Mouse (Mus musculus): ENCODE results near the gene Triobp. TPM values are rescaled to one million over a fixed set of nuclear protein-coding genes. Genes with fewer than 3 reads are reported as not detected.

The Triobp gene
- polyA plus RNA-seq, 1 experiment from 2014 or later = 31.6 TPM

DNA sequence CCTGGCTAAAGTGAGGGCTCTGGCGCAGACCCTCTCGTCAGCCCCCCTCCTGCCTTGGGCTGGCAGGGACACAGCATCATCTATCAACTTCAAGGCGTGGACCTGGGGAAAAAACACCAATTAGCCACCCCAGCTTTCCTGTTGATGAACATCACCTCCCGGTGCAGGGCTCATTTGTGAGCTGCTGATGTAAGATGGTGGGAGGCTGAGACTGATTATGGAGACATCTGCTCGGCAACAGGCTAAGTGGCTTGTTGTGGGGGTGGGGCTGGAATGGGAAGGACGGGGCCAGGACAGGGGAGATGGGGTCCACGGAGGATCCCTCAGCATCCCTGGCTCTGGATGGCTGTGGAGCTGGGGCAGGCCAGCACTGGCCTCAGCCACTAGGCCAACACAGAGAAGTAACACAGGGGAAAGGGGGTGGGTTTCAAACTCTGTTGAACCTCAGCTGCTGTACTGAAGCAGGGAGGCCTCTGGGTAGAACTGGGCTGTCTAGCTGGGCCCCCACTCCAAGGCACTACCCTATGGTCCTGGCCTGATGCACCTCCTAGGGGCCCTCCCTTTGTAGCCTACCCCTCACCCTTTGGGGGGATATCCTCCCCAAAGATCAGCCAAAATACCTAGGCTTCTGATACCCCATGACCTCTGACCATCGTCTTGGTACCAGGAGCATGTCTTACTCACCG is 102.8 kb downstream of the Triobp start:
- Histone ChIP-seq H3K27me3 (0 out of 2 replicates have a peak, but pooled peaks cover 14% of the 10 kb centered on the region), H3K9me3 (no peaks in the 10 kb centered on the region), H3K27ac (0 out of 2 replicates have a peak overlapping the region, but pooled peaks have one; percentile 18), H3K4me3 (no peak overlapping the region), H3K9ac (no peak overlapping the region), H3K4me2 (no peak overlapping the region), H3K36me3 (peaks cover 35% of the 10 kb centered on the region), H3K4me1 (replicated peaks) (peaks cover 10% of the 10 kb centered on the region)
- peak; percentile 43; the same call in 1 of the 2 replicates for ATAC-seq (ENCODE audit: low FRiP score)
- 52% methylated on average over 9 of the region's 9 CpGs for WGBS

DNA sequence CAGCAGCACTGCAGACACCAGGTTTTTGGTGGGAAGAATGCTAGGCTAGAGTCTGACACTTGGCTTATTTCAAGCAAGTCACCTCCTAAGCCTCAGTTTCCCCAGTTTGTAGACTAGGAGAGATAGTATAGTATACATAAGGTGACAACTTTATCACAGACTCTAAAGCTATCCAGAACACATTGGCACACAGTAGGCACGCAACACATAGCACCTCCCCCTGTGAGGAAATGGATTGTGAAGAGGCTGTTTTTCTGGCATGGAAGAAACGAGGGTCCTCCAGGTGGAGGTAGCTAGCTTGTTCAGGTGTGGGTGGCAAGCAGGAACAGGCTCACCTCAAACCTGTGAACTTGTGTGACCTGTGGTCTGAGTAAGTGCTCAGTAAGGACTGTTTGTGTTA is 103.4 kb downstream of the Triobp start:
- no peak overlapping the region for H3K4me3 ChIP-seq
- no peaks in the 10 kb centered on the region for H3K9me3 ChIP-seq
- no peak overlapping the region for H3K4me2 ChIP-seq
- no peak overlapping the region for H3K9ac ChIP-seq
- H3K36me3 ChIP-seq = peaks cover 41% of the 10 kb centered on the region
- ATAC-seq (ENCODE audit: low FRiP score) = no peak
- WGBS = 83% methylated on average over 2 of the region's 2 CpGs
- peaks cover 10% of the 10 kb centered on the region for H3K4me1 ChIP-seq (replicated peaks)
- H3K27me3 ChIP-seq = 0 out of 2 replicates have a peak, but pooled peaks cover 8% of the 10 kb centered on the region
- no peak overlapping the region for H3K27ac ChIP-seq

DNA sequence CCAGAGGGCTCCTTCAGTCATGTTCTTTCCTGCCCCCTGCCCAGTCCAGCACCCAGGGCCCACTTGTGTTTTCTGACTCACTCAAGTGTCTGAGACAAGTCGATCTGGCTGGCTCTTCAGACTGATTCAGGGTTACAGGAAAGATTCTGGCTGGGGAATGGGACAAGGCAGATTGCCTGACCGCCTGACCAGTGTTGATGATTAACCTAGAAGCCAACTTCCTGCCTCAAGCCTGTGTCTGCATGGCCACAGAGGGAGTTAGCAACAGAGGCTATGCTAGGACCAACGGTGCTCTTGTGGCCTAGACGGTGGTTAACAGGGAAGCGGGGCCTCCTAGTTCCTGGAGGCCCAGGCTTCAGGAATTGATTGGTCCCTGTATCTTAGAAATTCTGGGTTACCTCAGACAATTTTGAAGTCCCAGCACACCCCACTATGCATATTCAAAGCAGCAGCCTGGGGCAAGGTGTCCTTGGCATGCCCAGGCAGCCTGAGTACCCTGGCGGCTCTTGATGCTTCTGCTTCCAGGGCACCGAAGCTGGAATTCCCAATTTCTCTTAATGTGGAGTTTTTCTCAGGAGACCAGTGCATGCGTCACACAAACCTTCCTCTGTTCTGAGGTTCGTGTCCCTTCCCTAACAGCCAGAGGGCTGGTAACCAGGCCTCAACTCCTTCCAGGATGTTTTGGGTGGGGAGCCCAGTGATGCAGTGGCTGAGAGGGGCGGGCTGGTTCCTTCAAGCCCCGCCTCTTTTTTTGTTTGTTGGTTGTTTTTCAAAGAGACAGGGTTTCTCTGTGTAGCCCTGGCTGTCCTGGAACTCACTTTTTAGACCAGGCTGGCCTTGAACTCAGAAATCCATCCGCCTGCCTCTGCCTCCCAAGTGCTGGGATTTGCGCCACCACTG is 104.2 kb downstream of the Triobp start:
- Histone ChIP-seq H3K4me2 (no peak overlapping the region), H3K27me3 (0 out of 2 replicates have a peak, but pooled peaks cover 8% of the 10 kb centered on the region), H3K4me1 (replicated peaks) (peaks cover 10% of the 10 kb centered on the region), H3K36me3 (peaks cover 49% of the 10 kb centered on the region), H3K9ac (no peak overlapping the region), H3K4me3 (no peak overlapping the region), H3K27ac (no peak overlapping the region), H3K9me3 (no peaks in the 10 kb centered on the region)
- ATAC-seq (ENCODE audit: low FRiP score) = no peak
- WGBS = 69% methylated on average over 13 of the region's 13 CpGs

DNA sequence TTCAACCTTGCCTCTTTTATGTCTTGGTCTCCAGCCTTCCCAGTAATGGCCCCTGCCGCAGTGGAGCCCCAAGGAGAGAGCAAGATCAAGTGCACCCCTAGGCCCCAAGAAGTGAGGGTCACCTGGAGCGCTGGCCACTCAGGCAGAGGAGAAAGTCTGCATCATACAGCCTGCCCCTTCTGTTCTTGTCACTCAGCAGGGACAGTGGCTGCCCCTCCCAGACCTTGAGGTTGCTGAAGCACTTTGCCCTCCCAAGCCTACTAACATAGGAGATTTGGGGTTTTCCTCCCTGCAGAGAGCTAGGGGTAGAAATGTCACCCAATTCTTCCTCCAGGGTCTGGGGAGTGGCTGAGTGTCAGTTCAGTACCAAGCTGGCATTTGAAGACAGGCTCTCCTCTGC is 104.8 kb downstream of the Triobp start:
- WGBS = 92% methylated on average over 2 of the region's 2 CpGs
- H3K9me3 ChIP-seq = no peaks in the 10 kb centered on the region
- H3K4me2 ChIP-seq = no peak overlapping the region
- peaks cover 10% of the 10 kb centered on the region for H3K4me1 ChIP-seq (replicated peaks)
- no peak overlapping the region for H3K4me3 ChIP-seq
- no peak overlapping the region for H3K9ac ChIP-seq
- no peak overlapping the region for H3K27ac ChIP-seq
- ATAC-seq (ENCODE audit: low FRiP score) = no peak
- 0 out of 2 replicates have a peak, but pooled peaks cover 8% of the 10 kb centered on the region for H3K27me3 ChIP-seq
- peaks cover 55% of the 10 kb centered on the region for H3K36me3 ChIP-seq

Small RNA genes within 50 kb of the gene (microRNA-seq; reads per million reads assigned to microRNA genes)
- 1.9 reads per million for gene Mir6956

Other genes starting within 250 kb of the Triobp start
- 4.6 and 5.0 TPM in 2 replicates for gene Elfn2, start 229.0 kb upstream of the Triobp start, polyA plus RNA-seq (2015; fragmentation: Nextera tagmentation; extraction: Ambion mirVana)
- 36.7 and 40.1 TPM in 2 replicates for gene Mfng, start 174.2 kb upstream of the Triobp start, polyA plus RNA-seq (2015; fragmentation: Nextera tagmentation; extraction: Ambion mirVana)
- 1.6 TPM in 2 replicates for gene Card10, start 144.7 kb upstream of the Triobp start, polyA plus RNA-seq (2015; fragmentation: Nextera tagmentation; extraction: Ambion mirVana)
- 9.5 and 11.0 TPM in 2 replicates for gene Cdc42ep1, start 105.1 kb upstream of the Triobp start, polyA plus RNA-seq (2015; fragmentation: Nextera tagmentation; extraction: Ambion mirVana)
- not detected in 2 replicates for gene Lgals2, start 92.2 kb upstream of the Triobp start, polyA plus RNA-seq (2015; fragmentation: Nextera tagmentation; extraction: Ambion mirVana)
- gene Gga1, start 70.5 kb upstream of the Triobp start, polyA plus RNA-seq (2015; fragmentation: Nextera tagmentation; extraction: Ambion mirVana) = 49.9 and 50.6 TPM in 2 replicates
- not detected in 2 replicates for gene Gm49510, start 48.1 kb upstream of the Triobp start, polyA plus RNA-seq (2015; fragmentation: Nextera tagmentation; extraction: Ambion mirVana)
- gene Sh3bp1, start 48.0 kb upstream of the Triobp start, polyA plus RNA-seq (2015; fragmentation: Nextera tagmentation; extraction: Ambion mirVana) = 3.8 and 4.5 TPM in 2 replicates
- gene Pdxp, start 33.8 kb upstream of the Triobp start, polyA plus RNA-seq (2015; fragmentation: Nextera tagmentation; extraction: Ambion mirVana) = 62.7 and 64.3 TPM in 2 replicates
- 193 and 202 TPM in 2 replicates for gene Lgals1, start 21.0 kb upstream of the Triobp start, polyA plus RNA-seq (2015; fragmentation: Nextera tagmentation; extraction: Ambion mirVana)
- gene Nol12, start 12.8 kb upstream of the Triobp start, polyA plus RNA-seq (2015; fragmentation: Nextera tagmentation; extraction: Ambion mirVana) = 57.4 and 62.3 TPM in 2 replicates
- 259 and 266 TPM in 2 replicates for gene H1f0, start 80.7 kb downstream of the Triobp start, polyA plus RNA-seq (2015; fragmentation: Nextera tagmentation; extraction: Ambion mirVana)
- gene Galr3, start 94.2 kb downstream of the Triobp start, polyA plus RNA-seq (2015; fragmentation: Nextera tagmentation; extraction: Ambion mirVana) = 0.17 TPM in 1 of 2 replicates, not detected in the other
- 50.4 and 51.5 TPM in 2 replicates for gene Ankrd54, start 115.2 kb downstream of the Triobp start, polyA plus RNA-seq (2015; fragmentation: Nextera tagmentation; extraction: Ambion mirVana)
- 179 and 185 TPM in 2 replicates for gene Eif3l, start 127.5 kb downstream of the Triobp start, polyA plus RNA-seq (2015; fragmentation: Nextera tagmentation; extraction: Ambion mirVana)
- gene Micall1, start 161.2 kb downstream of the Triobp start, polyA plus RNA-seq (2015; fragmentation: Nextera tagmentation; extraction: Ambion mirVana) = 8.7 and 10.3 TPM in 2 replicates
- 263 and 295 TPM in 2 replicates for gene Polr2f, start 193.3 kb downstream of the Triobp start, polyA plus RNA-seq (2015; fragmentation: Nextera tagmentation; extraction: Ambion mirVana)
- gene 1700088E04Rik, start 193.5 kb downstream of the Triobp start, polyA plus RNA-seq (2015; fragmentation: Nextera tagmentation; extraction: Ambion mirVana) = 15.3 and 22.1 TPM in 2 replicates
- gene Sox10, start 217.5 kb downstream of the Triobp start, polyA plus RNA-seq (2015; fragmentation: Nextera tagmentation; extraction: Ambion mirVana) = 6.6 and 8.1 TPM in 2 replicates

All from hindbrain, embryonic 13.5 days (tissue).